Mouse (Mus musculus) MEL-GATA-1-ER (cell line): ENCODE measurements around the gene Irak4.

Source experiments
- DNase-seq: peaks from one replicate; pipeline ENCODE4 v3.0.0-alpha.2; 2012; ENCODE audit warnings: low read depth; ENCODE audit errors: extremely low read depth

Gene Irak4

GRCm38 (mm10) chr15:94620909-94621308, 77.5 kb downstream of the Irak4 start:
- no peak for DNase-seq

GRCm38 (mm10) chr15:94628463-94628829, 85.0 kb downstream of the Irak4 start:
- no peak for DNase-seq

GRCm38 (mm10) chr15:94628830-94629601, 85.6 kb downstream of the Irak4 start, which contains the start of gene Tmem117:
Tmem117 (plus strand) TSS chr15:94629232.
- no peak for DNase-seq

GRCm38 (mm10) chr15:94630553-94630952, 87.1 kb downstream of the Irak4 start:
- DNase-seq: no peak
